In the genomic region with DNA sequence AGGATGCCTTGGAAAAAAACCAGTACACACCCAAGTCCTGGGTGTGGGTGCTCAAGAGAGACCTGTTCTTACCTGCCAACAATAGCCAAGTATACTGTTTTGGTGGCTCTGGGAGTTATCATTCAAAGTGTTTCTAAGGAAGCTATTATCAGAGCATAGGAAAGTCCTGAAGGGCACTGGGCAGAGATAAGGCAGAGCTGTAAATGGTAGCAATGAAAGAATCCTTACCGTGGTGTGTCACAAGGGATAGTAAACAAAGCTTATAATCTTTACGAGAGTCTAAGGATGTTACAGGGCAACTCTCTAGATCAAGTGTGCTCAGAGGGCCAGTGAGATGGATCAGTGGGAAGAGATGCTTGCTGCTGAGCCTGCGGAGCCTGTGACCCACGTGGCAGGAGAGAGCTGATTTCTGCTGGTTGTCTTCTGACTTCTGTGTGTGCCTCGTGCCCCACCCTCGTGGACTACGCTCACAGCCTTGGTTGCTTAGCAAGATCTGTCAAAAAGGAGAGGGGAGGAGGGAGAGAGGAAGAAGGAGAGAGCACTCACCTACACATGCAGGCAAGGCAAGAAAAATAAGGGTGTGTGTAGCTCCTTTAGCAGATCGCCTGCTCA, we compare ENCODE assay signal across 1 mouse cellular context.
TF ChIP-seq lines count a peak whose summit lies in the region.

No protein-coding gene starts in this region.

TF ChIP-seq in MEL, 35 proteins besides CTCF, POLR2A, EP300 and RAD21:
- 0 out of 2 replicates have a peak, but pooled peaks have one; percentile 7 for TF ChIP-seq USF1 (IDR thresholded peaks at IDR 0.05; ENCODE audit: low read depth, low read length)
- TF ChIP-seq BHLHE40 (IDR thresholded peaks at IDR 0.05; ENCODE audit: borderline replicate concordance, low read depth, low read length) = 0 out of 2 replicates have a peak, but pooled peaks have one; percentile 15
- peak; percentile 52; the same call in 1 of the 2 replicates for TF ChIP-seq ETS1 (IDR thresholded peaks at IDR 0.05; ENCODE audit: low read depth, low read length)
- no peak for TF ChIP-seq SMC3 (IDR thresholded peaks at IDR 0.05; ENCODE audit: low read depth, low read length)
- peak; percentile 28; the same call in 1 of the 2 replicates for TF ChIP-seq MAX (IDR thresholded peaks at IDR 0.05; ENCODE audit: low read length)
- TF ChIP-seq GATA1 (IDR thresholded peaks at IDR 0.05; ENCODE audit: low read depth, low read length) = peak; percentile 84
- TF ChIP-seq ZMIZ1 (IDR thresholded peaks at IDR 0.05; ENCODE audit: low read depth, low read length) = no peak
- TF ChIP-seq MAFK (IDR thresholded peaks at IDR 0.05; ENCODE audit: borderline replicate concordance, low read depth, low read length) = no peak
- TF ChIP-seq NRF1 (IDR thresholded peaks at IDR 0.05; ENCODE audit: insufficient read depth, low read depth, low read length, poor library complexity, severe bottlenecking) = no peak
TF ChIP-seq in MEL: peak in this region for 5.
